Mouse (Mus musculus): Measurements from ENCODE around the gene Fam102a.
A peak's percentile ranks its signal among the peaks of the same experiment; 100 is the strongest.
"Not testable (repeated sequence)": the region's sequence is repeated elsewhere in the genome, so short reads cannot be mapped to it uniquely, and the experiment has no call there.

Gene Fam102a

GRCm38 (mm10) chr2:32534733-32535471, at the start of gene Fam102a:
Gene Fam102a (plus strand): TSS chr2:32535332.
- DNase-seq (ENCODE audit: low read depth) = peak; percentile 99

GRCm38 (mm10) chr2:32485751-32486150, 49.4 kb upstream of the Fam102a start:
- peak; percentile 81 for DNase-seq (ENCODE audit: low read depth)

DNA sequence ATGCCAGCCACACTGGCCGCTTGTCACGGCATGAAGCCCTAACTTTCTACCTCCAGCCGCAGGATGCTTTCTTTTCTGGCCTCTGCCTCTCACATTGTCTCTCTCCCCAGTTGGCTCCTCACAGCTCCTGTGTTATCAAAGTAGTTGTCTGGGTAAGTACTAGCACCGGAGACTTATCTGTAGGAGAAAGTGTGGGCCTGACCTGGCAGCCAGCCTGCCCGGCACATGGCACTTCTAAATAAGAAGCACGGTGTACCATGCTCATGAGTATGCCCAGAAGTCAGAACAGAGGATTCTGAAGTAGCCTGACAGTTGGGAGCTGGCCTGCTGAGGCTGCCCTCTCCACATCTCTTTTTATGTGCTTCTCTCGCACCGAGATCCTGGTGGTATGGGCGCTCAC, 49.0 kb upstream of the Fam102a start:
- no peak for DNase-seq (ENCODE audit: low read depth)

GRCm38 (mm10) chr2:32487124-32487623, 48.0 kb upstream of the Fam102a start:
- DNase-seq (ENCODE audit: low read depth) = peak; percentile 95

- DNase-seq (ENCODE audit: low read depth) = peak; percentile 97
Measured at GRCm38 (mm10) chr2:32488679-32489078, 46.5 kb upstream of the Fam102a start.

- not testable (repeated sequence) for DNase-seq (ENCODE audit: low read depth)
Measured at GRCm38 (mm10) chr2:32490730-32491129, 44.4 kb upstream of the Fam102a start.

- DNase-seq (ENCODE audit: low read depth) = no peak
Measured at GRCm38 (mm10) chr2:32492661-32493060, 42.5 kb upstream of the Fam102a start.

DNA sequence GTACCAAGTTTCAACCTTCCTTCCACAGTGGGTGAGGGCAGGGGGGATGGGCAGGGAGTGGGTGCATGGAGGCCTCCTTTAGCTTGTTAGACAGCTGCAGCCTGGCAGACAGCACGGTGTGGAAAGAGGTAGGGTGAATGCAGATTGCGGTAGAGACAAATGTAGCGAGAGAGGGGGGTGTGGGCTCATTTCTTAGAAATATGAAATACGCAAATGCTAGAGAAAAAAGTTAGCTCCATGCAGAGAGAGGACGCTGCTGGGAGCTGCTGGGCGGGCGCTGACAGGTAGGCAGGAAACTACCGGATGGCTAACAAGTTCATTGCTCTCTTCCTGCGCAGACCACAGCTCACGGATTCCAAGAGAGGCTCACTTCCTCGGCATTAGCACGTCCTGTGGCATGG, 41.8 kb upstream of the Fam102a start:
- no peak for DNase-seq (ENCODE audit: low read depth)

DNA sequence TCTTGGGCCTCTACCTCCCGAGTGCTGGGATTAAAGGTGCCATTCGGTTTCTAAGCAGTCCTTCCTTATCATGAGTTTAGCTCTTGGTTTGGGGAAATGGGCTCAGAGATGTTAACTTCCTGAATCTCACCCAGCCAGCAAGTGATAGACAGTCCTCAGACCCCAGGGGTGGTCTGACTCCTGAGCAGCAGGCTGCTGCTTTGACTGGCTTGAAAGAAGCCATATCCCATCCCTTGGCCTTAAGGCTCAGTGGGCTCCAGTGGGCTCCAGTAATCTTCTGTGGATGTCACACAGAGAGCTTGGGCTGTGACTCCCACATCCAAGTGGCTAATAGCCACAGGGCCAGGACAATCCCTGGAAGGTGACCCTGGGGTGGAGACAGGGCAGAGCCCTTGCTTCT, 40.6 kb upstream of the Fam102a start:
- DNase-seq (ENCODE audit: low read depth) = no peak

- DNase-seq (ENCODE audit: low read depth) = no peak
Measured at GRCm38 (mm10) chr2:32495185-32495726, 39.9 kb upstream of the Fam102a start.

DNA sequence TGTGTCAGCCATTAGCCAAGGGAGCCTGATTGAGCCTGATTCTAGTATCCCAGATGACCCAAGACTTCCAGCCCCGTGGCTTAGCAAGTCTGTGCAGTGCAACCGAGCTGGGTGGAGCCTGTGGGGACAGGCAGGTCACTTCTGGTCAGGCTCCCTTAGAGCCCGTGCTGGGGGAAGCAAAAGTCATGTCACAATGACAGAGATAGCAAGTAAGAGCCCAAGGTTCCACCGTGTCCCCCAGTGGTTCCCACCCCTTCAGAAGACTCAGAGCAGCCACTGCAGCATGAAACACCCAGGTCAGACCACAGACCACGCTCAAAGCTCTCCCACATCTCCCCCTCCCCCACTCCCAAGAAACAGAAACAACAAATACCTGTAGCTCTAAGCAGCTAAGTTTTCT, 38.9 kb upstream of the Fam102a start:
- DNase-seq (ENCODE audit: low read depth) = no peak

DNA sequence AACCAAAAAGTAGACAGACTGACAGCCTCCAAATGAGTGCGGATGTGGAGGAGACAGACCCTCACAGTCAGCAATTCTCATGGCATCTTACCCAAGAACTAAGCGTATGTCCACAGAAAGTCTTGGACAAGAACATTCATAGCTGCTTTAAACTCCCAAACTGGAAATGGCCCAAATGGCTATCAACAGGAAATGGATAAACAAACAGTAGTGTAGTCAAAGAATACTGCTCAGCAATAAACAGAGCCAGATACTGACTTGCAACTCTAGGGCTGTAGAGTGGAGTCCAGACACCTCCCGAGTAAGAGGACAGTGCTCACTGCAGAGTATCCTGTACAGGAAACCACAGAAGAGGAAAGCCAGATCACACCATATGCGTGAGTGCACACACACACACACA, 35.8 kb upstream of the Fam102a start:
- DNase-seq (ENCODE audit: low read depth) = peak; percentile 39

- no peak for DNase-seq (ENCODE audit: low read depth)
Measured at GRCm38 (mm10) chr2:32500461-32500860, 34.7 kb upstream of the Fam102a start.

DNA sequence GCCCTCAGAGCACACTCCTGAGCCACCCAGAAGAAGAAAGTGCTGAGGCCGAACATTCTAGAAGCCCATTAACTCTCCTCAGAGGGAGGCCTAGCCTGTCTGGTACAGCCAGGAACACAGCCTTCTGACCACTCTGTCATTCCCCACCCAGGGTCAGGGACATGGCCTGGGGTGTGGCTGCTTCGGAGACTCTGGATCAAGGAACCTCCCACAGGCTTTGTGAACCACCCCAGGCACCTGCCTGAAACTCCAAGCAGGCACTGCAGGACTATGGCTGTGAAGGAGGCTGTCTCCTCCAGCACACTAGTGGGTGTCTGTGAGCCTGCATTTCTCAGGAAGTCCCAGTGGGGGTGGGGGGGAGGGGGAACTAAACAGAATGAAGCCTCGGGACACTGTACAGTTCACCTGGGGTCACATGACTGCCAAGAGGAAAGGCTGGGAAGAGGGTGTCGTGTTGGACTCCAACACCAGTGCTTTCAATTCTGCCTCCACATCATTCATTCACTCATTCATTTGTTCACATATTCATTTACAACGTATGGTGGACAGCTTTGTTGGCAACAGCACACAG, 33.3 kb upstream of the Fam102a start:
- DNase-seq (ENCODE audit: low read depth) = no peak

DNA sequence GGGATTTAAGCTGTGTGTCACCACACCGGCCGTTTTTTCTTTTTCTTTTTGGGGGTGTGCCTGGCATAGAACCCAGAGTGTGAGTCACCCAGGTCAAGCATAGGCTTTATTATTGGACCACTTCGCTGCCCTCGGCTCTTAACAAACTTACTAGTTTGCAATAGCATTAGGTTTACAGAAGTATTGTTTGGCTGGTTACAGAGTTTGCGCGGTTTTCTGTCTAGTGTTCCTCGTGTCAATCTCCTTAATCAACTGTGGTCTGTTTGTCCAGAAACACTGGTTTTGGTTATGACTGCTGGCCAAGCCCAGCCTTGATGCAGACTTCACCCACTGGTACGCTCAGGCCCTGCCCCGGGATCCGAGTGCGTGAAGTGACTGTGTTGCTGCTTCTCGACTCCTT, 32.3 kb upstream of the Fam102a start:
- DNase-seq (ENCODE audit: low read depth) = peak; percentile 78

- DNase-seq (ENCODE audit: low read depth) = peak; percentile 82
Measured at GRCm38 (mm10) chr2:32503588-32503987, 31.5 kb upstream of the Fam102a start.

DNA sequence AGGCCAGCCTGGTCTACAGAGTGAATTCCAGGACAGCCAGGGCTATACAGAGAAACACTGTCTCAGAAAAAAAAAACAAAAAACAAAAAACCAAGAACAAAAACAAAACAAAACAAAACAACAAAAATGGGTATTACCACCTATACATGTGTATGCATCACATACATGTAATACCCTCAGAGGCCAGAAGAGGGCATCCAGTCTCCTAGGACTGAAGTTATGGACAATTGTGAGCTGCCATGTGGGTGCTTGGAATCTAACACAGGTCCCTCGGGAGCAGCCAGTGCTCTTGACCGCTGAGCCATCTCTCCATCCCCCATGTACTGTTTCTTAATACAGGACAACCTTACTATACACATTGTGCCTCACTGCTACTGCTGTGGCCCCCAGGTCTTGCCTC, 29.6 kb upstream of the Fam102a start:
- no peak for DNase-seq (ENCODE audit: low read depth)

DNA sequence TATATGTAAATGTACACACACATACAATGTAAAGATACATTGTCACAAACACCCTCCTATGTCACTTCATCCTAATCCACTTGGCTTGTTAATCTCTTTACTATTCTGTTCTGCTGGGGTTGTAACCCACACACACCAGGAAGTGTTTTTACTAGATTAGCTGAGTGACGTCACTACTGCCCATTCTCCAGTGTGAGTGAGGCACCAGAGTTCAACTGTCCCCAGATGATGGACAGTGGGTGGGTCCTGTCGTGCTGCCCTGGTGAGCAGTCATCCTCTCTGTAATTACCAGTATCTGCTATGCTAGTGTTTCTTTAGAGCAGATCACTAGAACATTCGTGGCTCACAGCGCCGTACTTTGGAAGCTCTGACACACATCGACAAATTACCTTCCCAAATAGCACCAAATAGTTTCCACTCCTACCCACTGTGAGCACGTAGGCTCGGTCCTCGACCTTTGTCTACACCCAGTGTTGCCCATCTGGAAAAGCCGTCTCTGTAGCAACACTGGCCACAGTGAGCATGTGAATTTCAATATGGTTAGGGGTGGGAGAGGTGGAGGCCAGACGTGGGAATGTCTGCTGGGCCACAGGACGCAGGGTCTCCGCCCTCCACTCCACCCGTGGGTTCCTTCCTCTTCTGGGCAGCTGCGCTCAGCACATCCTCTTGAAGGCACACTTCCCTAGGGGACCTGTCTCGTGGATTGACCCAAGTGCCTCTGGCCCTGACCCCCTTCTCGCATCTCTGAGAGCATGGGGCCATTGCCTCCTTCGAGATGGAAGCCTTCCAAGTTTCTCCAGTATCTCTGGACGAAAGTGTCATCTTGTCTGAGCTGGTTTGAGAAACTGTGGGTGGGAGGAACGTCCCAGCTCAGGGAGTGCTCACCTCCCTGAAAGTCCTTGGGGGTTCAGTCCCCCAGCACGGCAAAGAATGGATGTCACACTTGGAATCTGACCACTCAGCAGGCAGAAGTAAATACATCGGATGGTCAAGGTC, 28.2 kb upstream of the Fam102a start:
- no peak for DNase-seq (ENCODE audit: low read depth)

- DNase-seq (ENCODE audit: low read depth) = no peak
Measured at GRCm38 (mm10) chr2:32507906-32508305, 27.2 kb upstream of the Fam102a start.

DNA sequence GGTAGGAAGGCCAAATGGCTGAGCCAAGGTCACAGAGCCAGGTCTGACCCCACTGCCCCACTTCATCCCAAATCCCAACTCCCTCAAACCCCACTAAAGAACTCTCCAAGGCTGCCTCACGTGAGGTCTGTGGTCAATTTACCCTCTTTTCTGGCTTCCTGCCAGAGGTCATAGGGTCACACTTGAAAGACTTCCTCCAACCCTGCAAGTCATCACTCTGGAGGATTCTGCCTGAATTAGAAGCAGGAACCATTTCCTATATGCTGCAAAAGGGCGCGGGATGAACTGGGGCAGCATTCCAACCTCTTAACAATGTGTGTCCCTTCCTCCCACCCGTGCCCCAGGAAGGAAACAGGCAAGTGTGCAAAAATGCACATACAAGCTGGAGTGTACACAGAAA, 25.8 kb upstream of the Fam102a start:
- DNase-seq (ENCODE audit: low read depth) = peak; percentile 55

DNA sequence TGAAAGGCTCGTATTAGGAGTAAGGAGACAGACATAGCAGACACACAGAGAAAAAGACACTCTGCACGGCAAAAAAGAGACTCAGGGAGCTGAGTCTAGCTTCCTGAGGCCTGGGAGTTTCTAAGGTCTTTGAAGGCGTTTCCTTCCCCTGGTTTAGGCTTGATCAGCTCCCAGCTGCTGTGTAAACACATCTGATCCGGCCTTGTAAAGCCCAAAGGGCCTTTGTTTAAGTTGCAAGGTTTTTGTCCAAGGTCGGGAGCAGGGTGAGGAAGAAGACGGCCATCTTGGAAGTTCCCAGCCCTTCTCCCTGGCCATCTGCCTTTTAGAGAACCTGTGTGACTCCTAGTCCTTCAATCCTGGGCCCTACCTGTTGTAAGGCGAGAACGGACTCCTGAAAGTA, 25.2 kb upstream of the Fam102a start:
- no peak for DNase-seq (ENCODE audit: low read depth)

DNA sequence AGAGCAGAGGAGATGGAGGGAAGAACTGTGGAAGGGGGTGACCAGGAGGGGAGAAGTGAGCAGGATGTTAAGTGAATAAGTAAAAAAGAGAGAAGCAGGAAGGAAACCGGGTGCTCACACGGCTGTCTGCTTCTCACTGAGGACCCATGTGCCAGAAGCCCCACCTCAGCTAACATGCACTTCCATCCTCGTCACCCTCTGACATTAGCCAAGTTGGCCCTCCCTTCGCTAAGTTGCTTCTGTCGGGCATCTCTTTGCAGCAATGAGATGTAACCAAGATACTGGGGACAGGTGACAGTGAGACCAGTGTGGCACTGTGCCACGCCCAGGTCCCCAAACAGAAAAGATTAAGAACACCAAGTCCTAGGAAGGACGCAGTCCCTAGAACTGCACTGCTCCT, 22.5 kb upstream of the Fam102a start:
- DNase-seq (ENCODE audit: low read depth) = no peak

All from NIH3T3 (cell line).